Mouse (Mus musculus): Measurements from ENCODE around the gene Hmcn1.

GRCm38 (mm10) chr1:150681433-150681832 is 311.8 kb downstream of the Hmcn1 start:
- TF ChIP-seq POLR2A (IDR thresholded peaks at IDR 0.05; ENCODE audit: borderline replicate concordance, control insufficient read depth, low read depth, low read length) (no peak), CTCF (IDR thresholded peaks at IDR 0.05; ENCODE audit: control insufficient read depth, insufficient read depth, low read length) (no peak)
